Mouse (Mus musculus): ENCODE measurements around the gene Ceacam2.
"Not testable (repeated sequence)": the region's sequence is repeated elsewhere in the genome, so short reads cannot be mapped to it uniquely, and the experiment has no call there.

GRCm38 (mm10) chr7:25490698-25491097 lies 49.0 kb downstream of the Ceacam2 start:
- not testable (repeated sequence) for TF ChIP-seq CTCF (IDR thresholded peaks at IDR 0.05); POLR2A (IDR thresholded peaks at IDR 0.05; ENCODE audit: insufficient read depth, low read depth, low read length)

All from heart, adult 2 months (tissue).